Mouse (Mus musculus) liver, embryonic 16.5 days (tissue): ENCODE measurements around the gene Irf6. TPM values are rescaled to one million over a fixed set of nuclear protein-coding genes. Genes with fewer than 3 reads are reported as not detected.

Experiments used
- ATAC-seq: fragments of 200-750 bp; cut with Nextera tagmentation; 2 replicates; pipeline ENCODE4 v1.8.0; 2017; ENCODE audit warnings: low read depth, mild to moderate bottlenecking, moderate number of reproducible peaks, moderate library complexity
- H3K27ac ChIP-seq: fragments of 300-500 bp; sonication (generic); 2 replicates; pipeline ENCODE4 v1.5.1; 2014; ENCODE audit warnings: mild to moderate bottlenecking, low read length
- H3K27me3 ChIP-seq: fragments of 300-500 bp; sonication (generic); 2 replicates; pipeline ENCODE4 v1.6.1; 2014; ENCODE audit warnings: low read depth, low read length, mixed read lengths; ENCODE audit not compliant: control insufficient read depth, insufficient read depth
- H3K36me3 ChIP-seq: fragments of 300-500 bp; sonication (generic); 2 replicates; pipeline ENCODE4 v1.6.1; 2014; ENCODE audit warnings: mild to moderate bottlenecking; ENCODE audit not compliant: control insufficient read depth, insufficient read depth
- H3K4me1 ChIP-seq: fragments of 300-500 bp; sonication (generic); 2 replicates; pipeline ENCODE4 v1.6.1; 2014; ENCODE audit warnings: low read depth, low read length, mixed read lengths; ENCODE audit not compliant: control insufficient read depth
- H3K4me2 ChIP-seq: fragments of 300-500 bp; sonication (generic); 2 replicates; pipeline ENCODE4 v1.6.1; 2014; ENCODE audit warnings: low read depth, low read length, mixed read lengths
- H3K4me3 ChIP-seq: fragments of 300-500 bp; sonication (generic); 2 replicates; pipeline ENCODE4 v1.5.1; 2014; ENCODE audit warnings: low read depth, mild to moderate bottlenecking, low read length
- H3K9ac ChIP-seq: fragments of 300-500 bp; sonication (generic); 2 replicates; pipeline ENCODE4 v1.6.1; 2014; ENCODE audit warnings: low read depth, low read length
- H3K9me3 ChIP-seq: fragments of 300-500 bp; sonication (generic); replicated peaks from 2 replicates; pipeline ENCODE4 v1.6.1; 2016; ENCODE audit warnings: low read length; ENCODE audit not compliant: control insufficient read depth
- WGBS: fragments of 180-500 bp; shearing (Covaris S2); extraction: QIAGEN DNeasy Blood & Tissue Kit; methylation state at CpG from one replicate; pipeline ENCODE4 v1.1.7; 2014; ENCODE audit not compliant: insufficient replicate concordance; 5-methylcytosine and 5-hydroxymethylcytosine counted together
- polyA plus RNA-seq: library from polyadenylated mRNA; unstranded; fragments of >200 nt; fragmentation: Nextera tagmentation; extraction: Ambion mirVana; gene quantifications from 2 replicates; pipeline ENCODE4 v1.2.1, GENCODE M21; 2015

Gene Irf6
- polyA plus RNA-seq, 1 experiment from 2014 or later, result 3.8 TPM

DNA sequence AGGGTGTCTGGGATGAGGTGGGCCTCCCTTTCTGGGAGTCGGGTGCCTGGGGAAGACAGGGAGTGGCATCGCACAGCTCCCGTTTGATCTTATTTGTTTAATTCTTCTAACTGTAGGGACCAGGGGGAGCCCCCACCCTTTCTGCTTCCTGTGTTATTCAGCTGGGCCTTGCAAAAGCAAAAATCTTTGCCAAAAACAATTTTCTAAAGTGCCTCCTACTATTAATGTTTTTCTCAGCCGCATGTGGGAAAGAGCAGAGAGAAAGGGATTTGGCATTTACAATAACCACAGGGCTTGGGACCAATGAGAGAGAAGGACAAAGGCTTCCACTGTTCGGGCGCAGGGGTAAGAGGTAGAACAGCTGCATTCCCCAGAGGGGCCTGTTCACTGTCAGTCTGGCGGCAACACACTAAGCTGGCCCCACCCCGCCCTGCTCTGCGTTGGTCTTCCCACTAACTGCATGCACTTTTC lies 36.3 kb downstream of the Irf6 start:
- 60% methylated on average over 9 of the region's 9 CpGs for WGBS
- ATAC-seq, result no peak
- no peak overlapping the region for H3K4me2 ChIP-seq

DNA sequence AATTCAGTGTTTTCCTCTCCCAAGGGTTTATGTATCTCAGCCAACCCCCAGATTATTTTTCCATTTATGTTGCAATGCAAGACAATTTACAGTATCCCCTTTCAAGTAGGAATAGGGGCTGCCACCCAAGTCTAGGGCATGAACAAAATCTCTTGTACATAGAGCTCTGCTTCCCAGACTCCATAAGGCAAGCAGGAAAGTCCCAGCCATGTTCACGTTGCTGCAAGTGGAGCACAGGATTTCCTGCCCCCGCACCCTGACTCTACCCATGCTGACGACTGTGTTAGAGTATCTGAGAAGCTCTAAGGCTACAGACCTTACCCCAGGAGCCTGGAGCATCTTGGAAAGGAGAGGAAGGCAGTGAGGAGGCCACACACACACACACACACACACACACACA lies 36.9 kb downstream of the Irf6 start:
- no peak for ATAC-seq
- Histone ChIP-seq H3K9ac (no peak overlapping the region), H3K4me1 (no peaks in the 10 kb centered on the region), H3K27me3 (no peaks in the 10 kb centered on the region), H3K36me3 (no peaks in the 10 kb centered on the region), H3K27ac (no peak overlapping the region), H3K4me2 (no peak overlapping the region), H3K9me3 (no peaks in the 10 kb centered on the region), H3K4me3 (no peak overlapping the region)
- whole genome bisulfite sequencing, result 39% methylated on average over 3 of the region's 3 CpGs

More for the DNA sequence above, 36.3 kb downstream of the Irf6 start:
- H3K9ac ChIP-seq, result no peak overlapping the region
- H3K4me3 ChIP-seq, result no peak overlapping the region
- H3K9me3 ChIP-seq, result no peaks in the 10 kb centered on the region
- H3K27ac ChIP-seq, result no peak overlapping the region
- H3K27me3 ChIP-seq, result no peaks in the 10 kb centered on the region
- no peaks in the 10 kb centered on the region for H3K36me3 ChIP-seq
- H3K4me1 ChIP-seq, result no peaks in the 10 kb centered on the region

DNA sequence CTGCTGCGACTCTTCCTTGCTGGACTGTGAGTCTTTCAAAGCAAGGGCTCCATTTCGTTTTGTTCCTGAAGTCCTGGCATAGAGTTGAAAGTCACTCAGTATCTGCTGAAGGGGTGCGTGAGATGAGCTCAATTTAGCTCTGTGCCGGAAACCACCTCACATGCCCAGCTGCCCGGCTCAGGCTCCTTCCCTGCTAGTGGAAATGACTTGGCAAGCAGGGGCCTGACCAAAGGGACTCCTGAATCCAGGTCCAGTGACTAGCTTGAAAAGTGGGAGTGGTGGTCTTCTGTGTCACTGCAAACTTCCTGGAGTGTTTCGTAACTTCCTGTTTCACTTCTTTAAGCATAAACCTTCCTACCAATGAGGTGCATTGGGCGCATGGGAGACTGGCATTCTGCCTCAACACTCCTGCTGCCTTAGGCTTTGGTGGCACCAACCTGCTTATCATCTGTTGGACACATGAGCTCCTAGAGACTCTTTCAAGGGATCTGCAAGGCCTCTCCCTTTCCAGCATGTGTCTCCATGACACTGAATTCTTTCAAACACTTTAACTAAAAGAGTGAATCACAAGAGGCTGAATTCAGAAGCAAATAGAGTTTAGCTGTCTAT lies 38.9 kb downstream of the Irf6 start:
- Histone ChIP-seq H3K27me3 (no peaks in the 10 kb centered on the region), H3K9me3 (no peaks in the 10 kb centered on the region), H3K9ac (no peak overlapping the region), H3K4me2 (no peak overlapping the region), H3K4me1 (no peaks in the 10 kb centered on the region), H3K36me3 (no peaks in the 10 kb centered on the region), H3K27ac (no peak overlapping the region), H3K4me3 (no peak overlapping the region)
- WGBS, result 55% methylated on average over 7 of the region's 7 CpGs
- no peak for ATAC-seq

DNA sequence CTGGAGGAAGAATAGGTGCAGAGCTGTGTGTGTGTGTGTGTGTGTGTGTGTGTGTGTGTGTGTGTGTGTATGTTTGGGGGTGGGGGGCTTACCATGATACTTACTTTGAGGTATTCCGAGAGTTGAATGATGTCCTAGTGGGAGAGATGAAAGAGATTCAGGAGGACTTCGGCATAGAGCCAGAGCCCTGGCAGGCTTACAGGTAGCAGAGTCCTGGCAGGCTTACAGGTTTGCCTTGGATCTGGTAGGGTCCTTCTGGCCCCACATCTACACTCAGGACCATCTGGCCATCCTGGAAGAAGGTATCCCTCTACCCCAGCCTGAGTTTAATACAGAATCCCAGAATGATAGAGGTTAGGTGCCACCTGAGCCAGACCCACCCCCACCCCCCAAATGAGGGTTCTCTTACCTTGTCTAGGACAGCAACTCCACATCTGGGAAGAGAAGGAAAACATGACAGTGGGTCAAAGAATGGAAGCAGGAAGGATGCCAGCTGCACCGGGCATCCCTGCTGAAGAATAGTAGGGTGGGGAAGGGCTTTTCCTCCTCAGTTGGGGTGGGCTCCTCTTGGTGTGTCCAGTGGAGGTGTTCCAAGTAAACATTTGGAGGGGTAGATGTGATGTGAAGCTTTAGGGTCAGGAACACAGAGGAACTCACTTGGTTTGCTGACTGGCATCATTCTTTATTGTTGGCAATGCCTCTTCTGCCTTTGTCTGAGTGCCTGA lies 41.7 kb downstream of the Irf6 start:
- 70% methylated on average over 3 of the region's 3 CpGs for WGBS
- H3K27ac ChIP-seq, result no peak overlapping the region
- ATAC-seq, result no peak

DNA sequence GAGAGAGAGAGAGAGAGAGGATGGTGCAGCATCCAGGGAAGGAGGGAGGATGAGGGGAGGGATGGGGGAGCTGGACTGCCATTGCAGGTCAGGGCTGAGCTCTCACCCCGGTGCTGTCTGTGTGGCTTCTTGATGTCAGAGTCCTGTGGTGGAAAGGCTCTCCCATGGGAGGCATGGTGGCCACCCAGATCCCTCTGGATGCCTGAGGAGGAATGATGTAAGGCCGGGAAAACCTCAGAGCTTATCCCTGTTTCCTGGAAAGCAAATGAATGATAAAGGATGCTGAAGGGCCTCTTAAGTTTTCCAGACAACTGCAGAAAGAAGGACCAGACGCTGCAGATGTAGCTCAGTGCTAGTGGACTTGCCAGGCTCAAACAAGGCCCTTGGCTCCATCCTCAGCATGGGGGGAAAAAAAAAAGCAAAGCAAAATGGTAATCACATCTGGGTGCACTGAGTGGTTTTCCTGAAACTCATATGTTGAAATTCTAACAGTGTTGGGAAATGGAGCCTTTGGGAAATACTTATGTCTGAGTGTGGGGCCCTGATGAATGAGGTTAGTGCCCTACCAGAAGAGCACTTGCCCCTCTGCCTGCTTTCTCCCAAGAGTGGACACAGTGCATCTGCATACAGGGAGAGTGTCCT lies 42.4 kb downstream of the Irf6 start:
- no peaks in the 10 kb centered on the region for H3K4me1 ChIP-seq
- no peaks in the 10 kb centered on the region for H3K9me3 ChIP-seq
- H3K27ac ChIP-seq, result no peak overlapping the region
- WGBS, result 50% methylated on average over 3 of the region's 3 CpGs
- no peak for ATAC-seq
- no peak overlapping the region for H3K9ac ChIP-seq
- H3K36me3 ChIP-seq, result no peaks in the 10 kb centered on the region
- no peak overlapping the region for H3K4me3 ChIP-seq
- H3K4me2 ChIP-seq, result no peak overlapping the region
- no peaks in the 10 kb centered on the region for H3K27me3 ChIP-seq

More for the DNA sequence above, 41.7 kb downstream of the Irf6 start:
- no peak overlapping the region for H3K9ac ChIP-seq
- H3K9me3 ChIP-seq, result no peaks in the 10 kb centered on the region
- H3K27me3 ChIP-seq, result no peaks in the 10 kb centered on the region
- no peak overlapping the region for H3K4me3 ChIP-seq
- H3K36me3 ChIP-seq, result no peaks in the 10 kb centered on the region
- H3K4me2 ChIP-seq, result no peak overlapping the region
- no peaks in the 10 kb centered on the region for H3K4me1 ChIP-seq

DNA sequence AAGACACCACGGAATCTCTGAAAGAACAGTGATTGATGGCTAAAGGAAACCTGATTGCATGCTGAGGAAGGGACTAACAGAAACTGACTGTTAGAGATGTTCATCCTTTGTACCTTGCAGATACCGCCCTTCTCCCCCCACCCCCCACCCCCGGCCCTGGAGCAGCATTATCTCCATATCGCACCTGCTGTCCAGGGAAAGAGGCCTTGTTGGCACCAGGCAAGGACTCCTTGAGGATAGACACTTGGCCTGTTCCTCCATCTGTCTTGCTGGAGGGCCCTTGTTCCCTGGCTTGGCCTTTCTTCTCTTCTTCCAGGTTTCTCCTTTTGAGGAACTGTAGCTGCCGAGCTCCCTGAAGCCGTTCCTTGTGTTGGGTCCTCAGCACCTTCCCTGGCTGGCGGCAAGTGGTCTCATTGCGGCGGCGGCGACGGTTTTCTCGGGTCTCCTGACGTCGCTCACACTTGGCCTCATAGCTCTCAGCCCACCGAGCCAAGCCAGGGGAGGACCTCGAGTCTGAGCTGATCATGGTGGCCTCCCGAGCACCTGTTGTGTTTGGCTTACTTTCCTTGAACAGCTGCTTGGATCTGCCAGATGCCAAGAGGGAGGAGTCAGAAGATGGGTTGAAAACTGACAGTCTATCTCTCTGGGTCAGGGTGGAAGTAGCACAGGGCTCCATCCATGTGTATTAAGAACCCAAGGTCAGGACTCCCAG lies 44.7 kb downstream of the Irf6 start:
- 66% methylated on average over 18 of the region's 18 CpGs for WGBS
- ATAC-seq, result no peak
- no peaks in the 10 kb centered on the region for H3K27me3 ChIP-seq
- no peaks in the 10 kb centered on the region for H3K36me3 ChIP-seq
- H3K27ac ChIP-seq, result no peak overlapping the region
- no peak overlapping the region for H3K9ac ChIP-seq
- H3K4me3 ChIP-seq, result no peak overlapping the region
- no peaks in the 10 kb centered on the region for H3K4me1 ChIP-seq
- no peaks in the 10 kb centered on the region for H3K9me3 ChIP-seq
- H3K4me2 ChIP-seq, result no peak overlapping the region

DNA sequence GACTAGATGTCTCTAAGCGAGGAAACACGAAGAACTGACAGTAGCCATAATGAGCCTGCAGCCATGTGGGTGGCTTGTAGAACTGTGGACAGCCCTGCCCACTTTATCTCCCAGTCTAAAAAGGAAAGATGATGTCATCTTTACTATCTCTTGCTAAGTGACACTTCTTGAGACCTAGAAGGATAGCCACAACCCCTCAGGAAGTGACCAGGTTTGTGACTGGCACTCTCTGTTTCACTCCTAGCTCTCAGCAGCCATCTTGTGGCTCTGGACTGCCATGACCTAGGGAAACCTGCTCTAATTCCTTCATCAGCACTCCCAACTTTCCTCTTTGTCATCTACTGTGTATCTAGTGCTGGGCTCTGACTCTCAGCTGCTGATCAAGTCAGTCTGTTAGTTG lies 45.4 kb downstream of the Irf6 start:
- WGBS, result 63% methylated on average over 2 of the region's 2 CpGs
- H3K27me3 ChIP-seq, result no peaks in the 10 kb centered on the region
- no peak overlapping the region for H3K4me2 ChIP-seq
- no peak for ATAC-seq
- no peak overlapping the region for H3K9ac ChIP-seq
- H3K27ac ChIP-seq, result no peak overlapping the region
- no peaks in the 10 kb centered on the region for H3K9me3 ChIP-seq
- H3K4me1 ChIP-seq, result no peaks in the 10 kb centered on the region
- no peak overlapping the region for H3K4me3 ChIP-seq
- H3K36me3 ChIP-seq, result no peaks in the 10 kb centered on the region

DNA sequence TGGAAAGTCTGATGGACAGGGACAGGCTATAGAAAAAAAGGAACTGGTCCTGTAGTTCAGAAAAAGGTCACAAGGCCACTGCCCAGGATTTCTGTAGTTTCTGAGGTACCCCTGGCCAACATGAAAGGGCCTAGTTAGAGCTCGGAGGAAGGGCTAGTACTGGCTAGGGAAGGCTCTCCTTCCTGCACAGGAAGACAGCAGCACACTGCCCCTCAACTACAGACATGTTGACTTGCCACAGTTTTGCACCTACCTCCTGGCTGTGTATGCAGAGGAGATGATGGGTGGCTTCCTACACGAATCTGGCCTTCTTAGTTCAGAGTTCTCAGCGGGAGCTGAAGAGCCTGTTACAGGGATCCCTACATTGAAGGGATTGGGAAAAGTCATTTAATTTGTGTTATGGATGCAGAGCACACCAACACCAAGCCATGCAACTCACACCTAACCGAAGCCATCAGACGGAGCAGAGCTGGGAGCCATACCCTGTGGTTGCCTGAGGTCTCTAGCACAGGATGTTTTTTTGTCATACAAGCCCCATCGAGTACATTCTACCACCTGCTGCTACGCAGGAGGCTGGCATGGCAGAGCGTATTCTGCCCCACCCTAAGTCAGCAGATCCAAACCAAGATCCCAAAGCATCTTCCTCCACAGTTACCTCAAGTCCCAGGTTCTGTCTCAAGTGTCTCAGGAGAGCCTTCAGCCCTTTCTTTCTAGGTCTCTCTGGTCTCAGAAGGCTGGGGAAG lies 47.9 kb downstream of the Irf6 start:
- H3K4me3 ChIP-seq, result peak overlapping the region; percentile 44
- WGBS, result 23% methylated on average over 8 of the region's 8 CpGs
- H3K4me2 ChIP-seq, result peak overlapping the region; percentile 3; the same call in 1 of the 2 replicates
- H3K27ac ChIP-seq, result peak overlapping the region; percentile 76
- H3K4me1 ChIP-seq, result no peaks in the 10 kb centered on the region
- no peaks in the 10 kb centered on the region for H3K9me3 ChIP-seq
- peak overlapping the region; percentile 20; the same call in 1 of the 2 replicates for H3K9ac ChIP-seq
- ATAC-seq, result no peak
- H3K27me3 ChIP-seq, result no peaks in the 10 kb centered on the region
- H3K36me3 ChIP-seq, result no peaks in the 10 kb centered on the region
